ENCODE assay signal across 11 mouse cellular contexts in genomic region chr7:143407931-143408501, GRCm38 (mm10). TPM values are rescaled to one million over a fixed set of nuclear protein-coding genes. Genes with fewer than 3 reads are reported as not detected.
DNase-seq lines count a peak whose midpoint lies in the region; ATAC-seq lines count a peak whose summit lies in the region.
"Had no signal": no experiment of that assay in that cellular context is flagged by ENCODE, and none has a peak within 500 bp of the region (broad histone marks: within the 10 kb centered on the region; RNA-seq: fewer than 3 reads in every experiment).

No protein-coding gene starts in this region.

- no peaks in the 10 kb centered on the region for H3K36me3 ChIP-seq in embryonic facial prominence, embryonic 15.5 days
- H3K36me3 ChIP-seq in forebrain, embryonic 16.5 days (ENCODE audit: control insufficient read depth, insufficient read depth), result no peaks in the 10 kb centered on the region
- H3K36me3 ChIP-seq: forebrain, embryonic 15.5 days had no signal

- no peak overlapping the region for H3K4me3 ChIP-seq in embryonic facial prominence, embryonic 15.5 days (replicated peaks)
- H3K4me3 ChIP-seq in forebrain, embryonic 16.5 days (replicated peaks; ENCODE audit: low read length), result no peak overlapping the region
- H3K4me3 ChIP-seq: forebrain, embryonic 15.5 days; megakaryocyte, embryonic 14.5 days had no signal

- ATAC-seq in embryonic facial prominence, embryonic 15.5 days (ENCODE audit: insufficient number of reproducible peaks, low FRiP score, low TSS enrichment, low read depth), result peak; percentile 49; the same call in 1 of the 2 replicates
- no peak for ATAC-seq in forebrain, embryonic 16.5 days
- no peak for ATAC-seq in erythroblast, adult 5-6 weeks (replicated peaks; ENCODE audit: low FRiP score, poor library complexity, severe bottlenecking)
- ATAC-seq in erythroid progenitor cell, adult 5-6 weeks (replicated peaks; ENCODE audit: low FRiP score, poor library complexity, severe bottlenecking), result no peak
- no peak for ATAC-seq in megakaryocyte-erythroid progenitor cell, adult 5-6 weeks (replicated peaks; ENCODE audit: low FRiP score, low TSS enrichment, poor library complexity, severe bottlenecking)
- ATAC-seq: forebrain, embryonic 15.5 days; Patski had no signal

- 41% methylated on average over 9 of the region's 9 CpGs for WGBS in embryonic facial prominence, embryonic 15.5 days
- 74% methylated on average over 9 of the region's 9 CpGs for WGBS in forebrain, embryonic 16.5 days

- no peak overlapping the region for H3K9ac ChIP-seq in embryonic facial prominence, embryonic 15.5 days
- no peak overlapping the region for H3K9ac ChIP-seq in forebrain, embryonic 16.5 days (replicated peaks; ENCODE audit: low read depth, low read length)
- H3K9ac ChIP-seq: forebrain, embryonic 15.5 days had no signal

- no peaks in the 10 kb centered on the region for H3K9me3 ChIP-seq in embryonic facial prominence, embryonic 15.5 days (replicated peaks)
- no peaks in the 10 kb centered on the region for H3K9me3 ChIP-seq in forebrain, embryonic 16.5 days (ENCODE audit: control insufficient read depth, low read length)
- H3K9me3 ChIP-seq: forebrain, embryonic 15.5 days had no signal

- DNase-seq in ZHBTc4 (ENCODE audit: low read depth, low spot score), result peak; percentile 9
- peak; percentile 75 for DNase-seq in kidney, adult 11 months
- DNase-seq in lung, adult 18-20 months, result peak; percentile 25 to 64

- H3K4me1 ChIP-seq in embryonic facial prominence, embryonic 15.5 days, result peaks cover 24% of the 10 kb centered on the region
- no peaks in the 10 kb centered on the region; the same call in 1 of the 2 replicates for H3K4me1 ChIP-seq in forebrain, embryonic 16.5 days (replicated peaks; ENCODE audit: control insufficient read depth, insufficient read depth, low read length)

- peak overlapping the region; percentile 85 for H3K27ac ChIP-seq in embryonic facial prominence, embryonic 15.5 days (replicated peaks)
- H3K27ac ChIP-seq in forebrain, embryonic 16.5 days (ENCODE audit: low read length), result no peak overlapping the region
- H3K27ac ChIP-seq: forebrain, embryonic 15.5 days had no signal

- H3K4me2 ChIP-seq in embryonic facial prominence, embryonic 15.5 days (replicated peaks), result no peak overlapping the region
- H3K4me2 ChIP-seq in forebrain, embryonic 16.5 days (ENCODE audit: low read length), result no peak overlapping the region
- H3K4me2 ChIP-seq: forebrain, embryonic 15.5 days had no signal

- H3K27me3 ChIP-seq in embryonic facial prominence, embryonic 15.5 days, result no peaks in the 10 kb centered on the region
- H3K27me3 ChIP-seq in forebrain, embryonic 16.5 days (replicated peaks; ENCODE audit: control insufficient read depth, insufficient read depth, low read length), result 0 out of 2 replicates have a peak, but pooled peaks cover 4% of the 10 kb centered on the region
- H3K27me3 ChIP-seq: Patski had no signal

RNA-seq across cellular contexts. Expression of gene Cdkn1c, which starts 52.8 kb away (rescaled TPM):
- 1,694 and 1,933 TPM in 2 replicates for polyA plus RNA-seq in embryonic facial prominence, embryonic 15.5 days (2015; fragmentation: Nextera tagmentation; extraction: Ambion mirVana)
- polyA plus RNA-seq in forebrain, embryonic 16.5 days (2015; fragmentation: Nextera tagmentation; extraction: Ambion mirVana), result 96.6 and 138 TPM in 2 replicates
- total RNA-seq in erythroblast, adult 5-6 weeks (2015; ENCODE audit: low replicate concordance), result not detected in 2 replicates
- 0.09 TPM in 1 of 2 replicates, not detected in the other for total RNA-seq in erythroblast, adult 5-6 weeks (2017; ENCODE audit: low replicate concordance)
- 14.8 TPM in 1 of 2 replicates, not detected in the other for total RNA-seq in erythroid progenitor cell, adult 5-6 weeks (2015; ENCODE audit: low replicate concordance)
- not detected in 2 replicates for total RNA-seq in erythroid progenitor cell, adult 5-6 weeks (2017; ENCODE audit: low replicate concordance)
- 4.3 TPM in 1 of 2 replicates, not detected in the other for total RNA-seq in megakaryocyte-erythroid progenitor cell, adult 5-6 weeks (2014; fragmentation: Nextera tagmentation)
- 1.1 and 1.3 TPM in 2 replicates for total RNA-seq in megakaryocyte-erythroid progenitor cell, adult 5-6 weeks (2017)

Comparison
In these comparisons a context has a peak if more than half of its experiments do, and no peak if none do; other contexts are left out.
1. DNase-seq: peak in every context shown above with its lines; median percentile 75 in kidney, adult 11 months; 44 in lung, adult 18-20 months; 9 in ZHBTc4.